Mouse (Mus musculus) C2C12 (cell line): ENCODE measurements around the gene Dab2ip. TPM values are rescaled to one million over a fixed set of nuclear protein-coding genes. Genes with fewer than 3 reads are reported as not detected.

Source experiments
- H3K27me3 ChIP-seq: one replicate; pipeline ENCODE4 v1.6.1; 2011; ENCODE audit not compliant: control insufficient read depth, insufficient read depth, insufficient read length
- H3K36me3 ChIP-seq: one replicate; pipeline ENCODE4 v1.6.1; 2011; ENCODE audit not compliant: control insufficient read depth, insufficient read depth
- H3K4me3 ChIP-seq: one replicate; pipeline ENCODE4 v1.5.1; 2011; ENCODE audit warnings: mild to moderate bottlenecking, control low read depth; ENCODE audit not compliant: poor library complexity, insufficient read depth, severe bottlenecking
- H3K79me2 ChIP-seq: one replicate; pipeline ENCODE4 v1.6.1; 2011; ENCODE audit not compliant: control insufficient read depth, insufficient read depth
- H3K79me3 ChIP-seq: one replicate; pipeline ENCODE4 v1.6.1; 2011; ENCODE audit warnings: low read depth, control low read depth
- H3ac ChIP-seq: one replicate; pipeline ENCODE3; 2011; ENCODE audit warnings: low read depth; ENCODE audit not compliant: control insufficient read depth, insufficient read length
- CEBPB ChIP-seq: IDR thresholded peaks from one replicate; pipeline ENCODE4 v1.6.1; 2011; ENCODE audit warnings: low read depth, mild to moderate bottlenecking, control low read depth, moderate library complexity
- CTCF ChIP-seq: IDR thresholded peaks from one replicate; pipeline ENCODE4 v1.5.1; 2011; ENCODE audit not compliant: control insufficient read depth, insufficient read depth, insufficient read length
- FOSL1 ChIP-seq: IDR thresholded peaks from one replicate; pipeline ENCODE4 v1.8.0; 2011; ENCODE audit warnings: mild to moderate bottlenecking, low read length; ENCODE audit not compliant: poor library complexity, insufficient read depth, severe bottlenecking
- MAX ChIP-seq: IDR thresholded peaks from one replicate; pipeline ENCODE4 v1.6.1; 2011; ENCODE audit warnings: mild to moderate bottlenecking, control low read depth
- MYOD1 ChIP-seq: IDR thresholded peaks from one replicate; pipeline ENCODE4 v1.6.1; 2011; ENCODE audit warnings: low read depth; ENCODE audit not compliant: control insufficient read depth, insufficient read length
- MYOG ChIP-seq: IDR thresholded peaks from one replicate; pipeline ENCODE4 v1.6.1; 2011; ENCODE audit not compliant: control insufficient read depth, insufficient read length; ENCODE audit errors: extremely low read depth
- USF1 ChIP-seq: IDR thresholded peaks from one replicate; pipeline ENCODE4 v1.6.1; 2011; ENCODE audit warnings: low read depth, mild to moderate bottlenecking, control low read depth, moderate library complexity
- polyA plus RNA-seq: library from polyadenylated mRNA; unstranded; fragments of >200 nt; fragmentation: generic; extraction: Trizol; gene quantifications from one replicate; pipeline ENCODE4 v1.2.1, GENCODE M21; 2012; ENCODE audit warnings: missing spikeins

Gene Dab2ip
- polyA plus RNA-seq, 1 experiment: 27.9 TPM

GRCm38 (mm10) chr2:35583406-35583805 is 25.3 kb downstream of the Dab2ip start:
- no peak for TF ChIP-seq MAX
- no peak for TF ChIP-seq FOSL1
- TF ChIP-seq MYOG: no peak
- no peak for TF ChIP-seq CEBPB
- TF ChIP-seq USF1: no peak
- no peak for TF ChIP-seq CTCF
- TF ChIP-seq MYOD1: no peak
- H3K79me3 ChIP-seq: no peaks in the 10 kb centered on the region
- no peaks in the 10 kb centered on the region for H3K79me2 ChIP-seq
- H3K4me3 ChIP-seq: no peak overlapping the region
- no peaks in the 10 kb centered on the region for H3K36me3 ChIP-seq
- no peak overlapping the region for H3ac ChIP-seq
- no peaks in the 10 kb centered on the region for H3K27me3 ChIP-seq

- no peak for TF ChIP-seq FOSL1
- no peak for TF ChIP-seq MAX
- TF ChIP-seq USF1: no peak
- TF ChIP-seq CTCF: no peak
- no peak for TF ChIP-seq CEBPB
- TF ChIP-seq MYOD1: no peak
- TF ChIP-seq MYOG: no peak
- Histone ChIP-seq H3K79me2 (no peaks in the 10 kb centered on the region), H3K27me3 (no peaks in the 10 kb centered on the region), H3K79me3 (no peaks in the 10 kb centered on the region), H3K36me3 (no peaks in the 10 kb centered on the region), H3ac (no peak overlapping the region), H3K4me3 (no peak overlapping the region)
Measured at GRCm38 (mm10) chr2:35584011-35584410, 25.9 kb downstream of the Dab2ip start.

GRCm38 (mm10) chr2:35588368-35588767 is 30.3 kb downstream of the Dab2ip start:
- H3K79me3 ChIP-seq: no peaks in the 10 kb centered on the region
- H3K27me3 ChIP-seq: no peaks in the 10 kb centered on the region

GRCm38 (mm10) chr2:35589385-35589784 is 31.3 kb downstream of the Dab2ip start:
- no peaks in the 10 kb centered on the region for H3K79me3 ChIP-seq
- no peak overlapping the region for H3ac ChIP-seq
- H3K79me2 ChIP-seq: no peaks in the 10 kb centered on the region
- no peak overlapping the region for H3K4me3 ChIP-seq
- no peak for TF ChIP-seq CTCF
- TF ChIP-seq MYOG: no peak
- TF ChIP-seq USF1: no peak
- TF ChIP-seq MAX: no peak
- TF ChIP-seq MYOD1: no peak
- TF ChIP-seq CEBPB: no peak
- TF ChIP-seq FOSL1: no peak
- no peaks in the 10 kb centered on the region for H3K27me3 ChIP-seq
- H3K36me3 ChIP-seq: no peaks in the 10 kb centered on the region

More at GRCm38 (mm10) chr2:35588368-35588767, 30.3 kb downstream of the Dab2ip start:
- TF ChIP-seq MYOD1 (no peak), USF1 (no peak), FOSL1 (no peak), CEBPB (no peak)
- H3K79me2 ChIP-seq: no peaks in the 10 kb centered on the region
- H3ac ChIP-seq: no peak overlapping the region
- H3K4me3 ChIP-seq: no peak overlapping the region
- no peaks in the 10 kb centered on the region for H3K36me3 ChIP-seq

GRCm38 (mm10) chr2:35589800-35590199 is 31.7 kb downstream of the Dab2ip start:
- no peak overlapping the region for H3K4me3 ChIP-seq
- H3ac ChIP-seq: no peak overlapping the region
- no peak for TF ChIP-seq FOSL1
- no peak for TF ChIP-seq MAX
- no peak for TF ChIP-seq MYOG
- H3K36me3 ChIP-seq: no peaks in the 10 kb centered on the region
- H3K27me3 ChIP-seq: no peaks in the 10 kb centered on the region
- H3K79me3 ChIP-seq: no peaks in the 10 kb centered on the region
- H3K79me2 ChIP-seq: no peaks in the 10 kb centered on the region

- no peaks in the 10 kb centered on the region for H3K79me3 ChIP-seq
Measured at GRCm38 (mm10) chr2:35591961-35592724, 34.1 kb downstream of the Dab2ip start.

More at GRCm38 (mm10) chr2:35591961-35592724, 34.1 kb downstream of the Dab2ip start:
- Histone ChIP-seq H3K36me3 (no peaks in the 10 kb centered on the region), H3K4me3 (no peak overlapping the region), H3K27me3 (no peaks in the 10 kb centered on the region), H3ac (no peak overlapping the region), H3K79me2 (no peaks in the 10 kb centered on the region)
- TF ChIP-seq CEBPB (no peak), MYOG (no peak), MYOD1 (no peak), MAX (no peak), FOSL1 (no peak), CTCF (no peak), USF1 (no peak)
